Mouse (Mus musculus) lung, adult 10 weeks (tissue): ENCODE data around the gene Uchl4. TPM values are rescaled to one million over a fixed set of nuclear protein-coding genes. Genes with fewer than 3 reads are reported as not detected.

ENCODE experiments used
- polyA plus RNA-seq: library from polyadenylated mRNA; stranded (reverse); fragments of 350-450 nt; fragmentation: Illumina TruSeq; extraction: RNeasy Lipid Tissue Mini Kit (QIAGEN cat#74804); gene quantifications from one replicate; pipeline ENCODE4 v1.2.3, GENCODE M21; 2014; ENCODE audit warnings: low read depth, low replicate concordance; ENCODE audit not compliant: insufficient read depth

Gene Uchl4
- polyA plus RNA-seq = 0.21 TPM

GRCm38 (mm10) chr9:64234768-64235435, at the start of gene Uchl4:
Uchl4 (plus strand) TSS chr9:64235201.

GRCm38 (mm10) chr9:64253021-64253904, 18.3 kb downstream of the Uchl4 start, which contains the start of gene Map2k1:
Map2k1 (minus strand) TSS chr9:64253631.

GRCm38 (mm10) chr9:64281105-64281780, 46.2 kb downstream of the Uchl4 start, which contains the start of gene Tipin:
Tipin (plus strand) TSS chr9:64281581.

Other genes starting within 250 kb of the Uchl4 start
- gene Smad6, start 213.1 kb upstream of the Uchl4 start, polyA plus RNA-seq = 53.1 TPM
- gene Lctl, start 118.1 kb upstream of the Uchl4 start, polyA plus RNA-seq = 0.32 TPM
- gene Zwilch, start 62.1 kb upstream of the Uchl4 start, polyA plus RNA-seq = 0.46 TPM
- 757 TPM for gene Rpl4, start 61.8 kb upstream of the Uchl4 start, polyA plus RNA-seq
- gene Snapc5, start 55.9 kb upstream of the Uchl4 start, polyA plus RNA-seq = 42.6 TPM
- gene Map2k1, start 18.4 kb downstream of the Uchl4 start, polyA plus RNA-seq = 42.0 TPM
- 27.4 TPM for gene Tipin, start 46.4 kb downstream of the Uchl4 start, polyA plus RNA-seq
- gene Dis3l, start 106.1 kb downstream of the Uchl4 start, polyA plus RNA-seq = 7.0 TPM
- 0.12 TPM for gene Megf11, start 150.4 kb downstream of the Uchl4 start, polyA plus RNA-seq